Mouse (Mus musculus): ENCODE data around the gene Rprm. TPM values are rescaled to one million over a fixed set of nuclear protein-coding genes. Genes with fewer than 3 reads are reported as not detected.

The Rprm gene
- total RNA-seq (2015; ENCODE audit: low replicate concordance) = not detected in 2 replicates
- not detected in 2 replicates for total RNA-seq (2017; ENCODE audit: low replicate concordance)

GRCm38 (mm10) chr2:54085430-54086087 is at the start of gene Rprm:
Gene Rprm, minus strand, starts transcription at chr2:54085552.
- ATAC-seq (replicated peaks; ENCODE audit: low FRiP score, poor library complexity, severe bottlenecking) = no peak

- ATAC-seq (replicated peaks; ENCODE audit: low FRiP score, poor library complexity, severe bottlenecking) = no peak
Observed at GRCm38 (mm10) chr2:54119305-54119704, 34.0 kb upstream of the Rprm start.

GRCm38 (mm10) chr2:54118881-54119280 is 33.5 kb upstream of the Rprm start:
- no peak for ATAC-seq (replicated peaks; ENCODE audit: low FRiP score, poor library complexity, severe bottlenecking)

- ATAC-seq (replicated peaks; ENCODE audit: low FRiP score, poor library complexity, severe bottlenecking) = no peak
Observed at GRCm38 (mm10) chr2:54111294-54111693, 25.9 kb upstream of the Rprm start.

GRCm38 (mm10) chr2:54106232-54106726 is 20.9 kb upstream of the Rprm start:
- ATAC-seq (replicated peaks; ENCODE audit: low FRiP score, poor library complexity, severe bottlenecking) = no peak

- no peak for ATAC-seq (replicated peaks; ENCODE audit: low FRiP score, poor library complexity, severe bottlenecking)
Observed at GRCm38 (mm10) chr2:54099939-54100338, 14.6 kb upstream of the Rprm start.

- ATAC-seq (replicated peaks; ENCODE audit: low FRiP score, poor library complexity, severe bottlenecking) = no peak
Observed at GRCm38 (mm10) chr2:54092616-54093015, 7.3 kb upstream of the Rprm start.

GRCm38 (mm10) chr2:54086254-54086653 is 902 bp upstream of the Rprm start:
- ATAC-seq (replicated peaks; ENCODE audit: low FRiP score, poor library complexity, severe bottlenecking) = no peak

- ATAC-seq (replicated peaks; ENCODE audit: low FRiP score, poor library complexity, severe bottlenecking) = no peak; the same call in 1 of the 2 replicates
Observed at GRCm38 (mm10) chr2:54084737-54085429, 469 bp downstream of the Rprm start.

GRCm38 (mm10) chr2:54083861-54084736 is 1.3 kb downstream of the Rprm start:
- ATAC-seq (replicated peaks; ENCODE audit: low FRiP score, poor library complexity, severe bottlenecking) = no peak

- no peak for ATAC-seq (replicated peaks; ENCODE audit: low FRiP score, poor library complexity, severe bottlenecking)
Observed at GRCm38 (mm10) chr2:54078961-54079360, 6.4 kb downstream of the Rprm start.

GRCm38 (mm10) chr2:54071526-54071925 is 13.8 kb downstream of the Rprm start:
- ATAC-seq (replicated peaks; ENCODE audit: low FRiP score, poor library complexity, severe bottlenecking) = no peak

- ATAC-seq (replicated peaks; ENCODE audit: low FRiP score, poor library complexity, severe bottlenecking) = no peak
Observed at GRCm38 (mm10) chr2:54062421-54062820, 22.9 kb downstream of the Rprm start.

- no peak for ATAC-seq (replicated peaks; ENCODE audit: low FRiP score, poor library complexity, severe bottlenecking)
Observed at GRCm38 (mm10) chr2:54061039-54061438, 24.3 kb downstream of the Rprm start.

Data from erythroid progenitor cell, adult 5-6 weeks (primary cell).